Mouse (Mus musculus) left cerebral cortex, adult 18-20 months (tissue): ENCODE data around the gene Dhx30. TPM values are rescaled to one million over a fixed set of nuclear protein-coding genes. Genes with fewer than 3 reads are reported as not detected.
A peak's percentile ranks its signal among the peaks of the same experiment; 100 is the strongest.
"Not testable (repeated sequence)": the region's sequence is repeated elsewhere in the genome, so short reads cannot be mapped to it uniquely, and the experiment has no call there.

ENCODE experiments used
- DNase-seq, 2 experiments: peaks; one replicate each; pipeline ENCODE4 v3.0.0; 2021 to 2022; ENCODE audit warnings: low spot score in 2 of 2, mixed read lengths in 1 of 2
- long read RNA-seq, 2 experiments: library from polyadenylated mRNA; stranded (forward); transcript quantifications; one replicate each; pipeline ENCODE4 v2.0.0; 2021
- total RNA-seq, 2 experiments: library from RNA; stranded (reverse); gene quantifications; 2 replicates each; pipeline ENCODE4 v1.2.3; 2021

Gene Dhx30
- total RNA-seq: 100 to 1,000 TPM; 168 to 171 TPM
- long read RNA-seq, experiment 1, full-length matches to known transcripts: 69 of 163 reads
- long read RNA-seq, experiment 1, partial matches to known transcripts: 39 of 163 reads
- long read RNA-seq, experiment 1, other reads (novel, unspliced or antisense): 55 of 163 reads
- long read RNA-seq, experiment 2, full-length matches to known transcripts: 44 of 98 reads
- long read RNA-seq, experiment 2, partial matches to known transcripts: 27 of 98 reads
- long read RNA-seq, experiment 2, other reads (novel, unspliced or antisense): 27 of 98 reads

- DNase-seq: no peak
Observed at GRCm38 (mm10) chr9:110117779-110118139, at the start of gene Dhx30. Gene Dhx30, minus strand, starts transcription at chr9:110117830.

GRCm38 (mm10) chr9:110163071-110163470, 45.4 kb upstream of the Dhx30 start:
- no peak for DNase-seq

- no peak for DNase-seq
Observed at GRCm38 (mm10) chr9:110162441-110162840, 44.8 kb upstream of the Dhx30 start.

- DNase-seq: not testable (repeated sequence)
Observed at GRCm38 (mm10) chr9:110160486-110160885, 42.9 kb upstream of the Dhx30 start.

- no peak for DNase-seq
Observed at GRCm38 (mm10) chr9:110159036-110159435, 41.4 kb upstream of the Dhx30 start.

GRCm38 (mm10) chr9:110148598-110148997, 31.0 kb upstream of the Dhx30 start:
- DNase-seq: no peak

GRCm38 (mm10) chr9:110142097-110142496, 24.5 kb upstream of the Dhx30 start:
- DNase-seq: no peak

- DNase-seq: no peak
Observed at GRCm38 (mm10) chr9:110139119-110139518, 21.5 kb upstream of the Dhx30 start.

- no peak for DNase-seq
Observed at GRCm38 (mm10) chr9:110134176-110134575, 16.5 kb upstream of the Dhx30 start.

GRCm38 (mm10) chr9:110132921-110133320, 15.3 kb upstream of the Dhx30 start:
- no peak for DNase-seq

GRCm38 (mm10) chr9:110132201-110132605, 14.6 kb upstream of the Dhx30 start:
- DNase-seq: peak in 1 of 2 experiments; percentile 6

GRCm38 (mm10) chr9:110131525-110132197, 14.0 kb upstream of the Dhx30 start:
- DNase-seq: peak; percentile 99

GRCm38 (mm10) chr9:110130896-110131524, 13.4 kb upstream of the Dhx30 start:
- DNase-seq: no peak

GRCm38 (mm10) chr9:110124008-110124540, 6.4 kb upstream of the Dhx30 start:
- not testable (repeated sequence) for DNase-seq

GRCm38 (mm10) chr9:110123322-110123721, 5.7 kb upstream of the Dhx30 start:
- no peak for DNase-seq

GRCm38 (mm10) chr9:110121424-110121823, 3.8 kb upstream of the Dhx30 start:
- DNase-seq: peak in 1 of 2 experiments; percentile 16

- no peak for DNase-seq
Observed at GRCm38 (mm10) chr9:110118249-110118648, 619 bp upstream of the Dhx30 start.

- DNase-seq: peak; percentile 86 to 93
Observed at GRCm38 (mm10) chr9:110116977-110117778, 452 bp downstream of the Dhx30 start, which contains the start of gene Smarcc1. Gene Smarcc1, plus strand, starts transcription at chr9:110117708.

GRCm38 (mm10) chr9:110116353-110116976, 1.2 kb downstream of the Dhx30 start:
- DNase-seq: no peak
